Mouse (Mus musculus) naive thymus-derived CD4-positive, alpha-beta T cell, adult 5 months (primary cell): ENCODE data around the gene Il18r1. TPM values are rescaled to one million over a fixed set of nuclear protein-coding genes. Genes with fewer than 3 reads are reported as not detected.

Experiments used
- polyA plus RNA-seq: library from polyadenylated mRNA; unstranded; fragments of 100-300 nt; shearing (Covaris generic); gene quantifications from one replicate; pipeline ENCODE4 v1.2.1, GENCODE M21; 2017

The Il18r1 gene
- polyA plus RNA-seq, result 27.2 TPM

DNA sequence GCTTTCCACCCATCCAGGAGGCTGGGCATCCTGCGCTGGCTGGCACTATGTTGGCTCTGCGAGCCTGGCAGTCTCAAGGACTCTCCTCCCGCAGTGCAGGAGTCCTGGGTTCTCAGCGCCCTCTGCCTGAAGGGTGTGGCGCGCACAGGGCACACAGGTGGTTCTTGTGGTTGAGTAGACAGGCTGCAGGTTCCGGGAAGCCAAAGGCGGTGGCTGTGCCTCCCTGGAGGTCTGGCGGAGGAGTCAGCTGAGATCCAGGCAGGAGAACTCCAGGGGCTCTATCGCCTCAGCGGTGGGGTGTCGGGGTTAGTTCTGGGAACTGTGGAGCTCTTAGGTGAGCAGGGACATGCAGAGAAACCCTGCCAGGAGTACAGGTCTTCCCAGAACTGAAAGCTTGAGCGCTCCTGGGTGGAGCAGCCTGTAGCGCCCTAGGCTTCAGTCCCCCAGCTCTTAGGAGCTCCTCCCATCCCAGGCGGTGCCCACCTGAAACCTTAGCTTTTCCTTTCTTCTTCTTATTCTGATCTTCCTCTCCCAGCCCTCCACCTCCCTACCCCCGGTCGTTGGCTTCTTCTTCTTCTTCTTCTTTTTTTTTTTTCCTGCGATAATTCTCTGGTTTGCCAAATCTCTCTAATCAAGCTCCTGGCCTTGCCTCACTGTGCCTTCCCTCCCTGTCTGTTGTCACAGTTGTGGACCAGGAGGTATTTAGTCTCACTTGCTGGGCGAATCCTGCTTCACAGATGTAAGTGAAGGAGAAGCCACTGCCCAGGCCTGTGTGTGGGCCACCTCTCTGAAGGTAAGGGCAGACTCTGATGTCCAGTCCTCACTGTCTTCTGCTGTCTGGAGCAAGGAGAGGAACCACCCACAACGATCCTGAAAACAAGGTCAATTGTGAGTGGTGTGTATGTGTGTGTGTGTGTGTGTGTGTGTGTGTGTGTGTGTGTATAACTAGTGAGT is at the start of gene Il18r1:
Gene Il18r1 (plus strand): TSS at position 76 of the 954 bp plus-strand sequence.

DNA sequence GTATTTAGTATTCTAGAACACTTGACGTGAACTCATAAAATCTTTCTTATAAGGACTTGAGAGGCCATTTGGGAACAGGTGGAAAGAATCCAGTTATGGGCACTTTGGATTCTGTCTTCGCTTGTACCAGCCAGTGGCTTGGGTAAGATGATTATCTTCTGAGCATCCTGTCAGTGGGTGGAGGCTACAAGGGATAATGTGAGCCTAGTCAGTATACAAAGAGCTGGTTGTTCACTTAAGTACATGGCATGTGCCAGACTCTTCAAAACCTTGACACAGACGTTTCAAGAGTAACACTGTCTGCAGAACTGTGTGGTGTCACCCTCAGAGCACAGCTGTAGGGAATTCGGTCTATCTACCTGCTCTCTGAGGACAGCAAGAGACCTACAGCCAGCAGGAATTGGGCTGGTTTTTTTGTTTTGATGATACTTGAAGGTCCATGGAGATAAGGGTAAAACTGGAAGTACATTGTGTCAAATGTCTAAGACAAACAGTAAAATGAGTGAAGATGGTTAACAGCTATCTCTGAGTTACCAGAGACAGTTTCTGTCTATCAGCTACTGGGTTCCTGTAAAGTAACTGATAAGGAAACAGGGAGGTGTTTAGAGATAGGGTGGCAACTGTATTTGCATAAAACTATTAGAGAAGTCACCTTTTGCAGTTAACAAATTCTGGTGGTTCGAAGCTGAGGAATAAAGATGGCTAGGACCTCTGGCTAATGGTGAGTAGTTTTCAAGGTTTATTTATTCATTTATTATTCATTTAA is 36.3 kb upstream of the Il18r1 start, which contains the start of gene Il1rl1:
Gene Il1rl1 (plus strand): TSS at position 661 of the 766 bp plus-strand sequence.

DNA sequence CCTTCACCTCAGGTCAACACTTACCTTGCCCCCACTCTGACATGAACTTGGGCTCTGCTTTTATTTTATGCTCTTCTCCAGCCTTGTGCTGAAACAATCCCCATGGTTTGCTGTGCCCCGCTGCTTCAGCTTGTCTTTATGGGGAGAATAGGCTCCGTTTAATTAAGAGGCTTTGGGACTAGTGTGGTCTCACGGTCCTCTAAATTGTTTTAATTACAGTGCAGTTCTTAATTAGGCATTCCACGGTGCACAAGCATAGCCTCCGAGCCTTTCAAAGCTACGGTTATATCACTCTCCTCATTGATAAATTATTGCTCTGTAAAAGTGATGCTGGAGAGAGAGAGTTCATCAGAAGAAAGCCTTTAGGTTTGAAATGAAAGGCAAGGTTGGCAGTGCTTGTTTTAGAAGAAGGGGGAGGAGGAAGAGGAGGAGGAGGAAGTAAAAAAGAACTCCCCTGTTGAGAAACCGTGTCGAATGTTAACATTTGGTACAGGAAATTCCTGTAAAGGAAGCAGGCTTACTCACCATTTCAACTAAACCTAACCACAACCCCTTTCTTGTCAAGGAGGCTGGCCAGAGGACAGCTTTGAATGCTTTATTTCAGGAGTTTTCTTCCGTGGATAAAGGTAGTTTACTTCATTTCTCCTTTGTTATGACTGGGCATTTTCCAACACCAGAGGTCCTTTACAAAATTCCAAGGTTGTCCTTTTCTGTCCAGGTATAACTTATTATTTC is 49.7 kb downstream of the Il18r1 start, which contains the start of gene Il18rap:
Gene Il18rap (plus strand): TSS at position 512 of the 735 bp plus-strand sequence.

Other genes with a start within 250 kb of the Il18r1 start
- not detected for gene Il1r1, start 240.5 kb upstream of the Il18r1 start, polyA plus RNA-seq
- gene Il1rl2, start 140.9 kb upstream of the Il18r1 start, polyA plus RNA-seq, result 16.8 TPM
- 0.17 TPM for gene Il1rl1, start 36.0 kb upstream of the Il18r1 start, polyA plus RNA-seq
- gene Il18rap, start 49.8 kb downstream of the Il18r1 start, polyA plus RNA-seq, result 0.07 TPM
- not detected for gene Slc9a4, start 114.5 kb downstream of the Il18r1 start, polyA plus RNA-seq
- not detected for gene Slc9a2, start 215.0 kb downstream of the Il18r1 start, polyA plus RNA-seq